Mouse (Mus musculus): ENCODE measurements around the gene Medag. TPM values are rescaled to one million over a fixed set of nuclear protein-coding genes. Genes with fewer than 3 reads are reported as not detected.

The Medag gene
- total RNA-seq, 1 experiment from 2014 or later, result 3.9 TPM

Other genes with a start within 250 kb of the Medag start
- gene Uspl1, start 227.4 kb upstream of the Medag start, total RNA-seq (2021), result 27.8 and 30.3 TPM in 2 replicates
- gene Hmgb1, start 227.3 kb upstream of the Medag start, total RNA-seq (2021), result 199 and 236 TPM in 2 replicates
- 7.8 and 17.6 TPM in 2 replicates for gene Alox5ap, start 147.0 kb upstream of the Medag start, total RNA-seq (2021)
- gene Tex26, start 27.9 kb downstream of the Medag start, total RNA-seq (2021), result not detected in 2 replicates
- 0.34 TPM in 1 of 2 replicates, not detected in the other for gene Wdr95, start 116.9 kb downstream of the Medag start, total RNA-seq (2021)
- gene Hsph1, start 224.6 kb downstream of the Medag start, total RNA-seq (2021), result 62.0 and 113 TPM in 2 replicates

Data from adrenal gland, postnatal 14 days (tissue).